Mouse (Mus musculus): Measurements from ENCODE around the gene Acin1. TPM values are rescaled to one million over a fixed set of nuclear protein-coding genes. Genes with fewer than 3 reads are reported as not detected.

The Acin1 gene
- polyA plus RNA-seq, 1 experiment from 2014 or later: 158 TPM

- ATAC-seq (ENCODE audit: low FRiP score): no peak
- no peaks in the 10 kb centered on the region for H3K9me3 ChIP-seq (replicated peaks)
- H3K4me2 ChIP-seq (replicated peaks): no peak overlapping the region
- H3K9ac ChIP-seq: no peak overlapping the region
- H3K4me1 ChIP-seq: no peaks in the 10 kb centered on the region
- H3K27me3 ChIP-seq: no peaks in the 10 kb centered on the region
- H3K4me3 ChIP-seq: no peak overlapping the region
- 84% methylated on average over 6 of the region's 6 CpGs for WGBS
- H3K36me3 ChIP-seq: peaks cover 35% of the 10 kb centered on the region
- H3K27ac ChIP-seq: no peak overlapping the region
Measured at GRCm38 (mm10) chr14:54695042-54695441, 8.3 kb upstream of the Acin1 start.

GRCm38 (mm10) chr14:54687251-54687650 is 520 bp upstream of the Acin1 start:
- WGBS: 8% methylated on average over 8 of the region's 8 CpGs
- Histone ChIP-seq H3K27me3 (no peaks in the 10 kb centered on the region), H3K4me3 (peak overlapping the region; percentile 88), H3K9ac (peak overlapping the region; percentile 70), H3K4me2 (replicated peaks) (peak overlapping the region; percentile 56), H3K36me3 (peaks cover 25% of the 10 kb centered on the region), H3K4me1 (peaks cover 23% of the 10 kb centered on the region), H3K9me3 (replicated peaks) (no peaks in the 10 kb centered on the region), H3K27ac (peak overlapping the region; percentile 71)
- ATAC-seq (ENCODE audit: low FRiP score): no peak

GRCm38 (mm10) chr14:54686063-54686521 is 639 bp downstream of the Acin1 start, which contains the start of gene 1700123O20Rik:
TSS of gene 1700123O20Rik (plus strand) at chr14:54686216.
- H3K27me3 ChIP-seq: no peaks in the 10 kb centered on the region
- H3K4me1 ChIP-seq: peaks cover 23% of the 10 kb centered on the region
- peak; percentile 80 for ATAC-seq (ENCODE audit: low FRiP score)
- H3K9me3 ChIP-seq (replicated peaks): no peaks in the 10 kb centered on the region
- H3K4me3 ChIP-seq: peak within 1 kb of the TSS; percentile 88
- H3K27ac ChIP-seq: peak within 1 kb of the TSS; percentile 96
- H3K36me3 ChIP-seq: peaks cover 25% of the 10 kb centered on the region
- H3K9ac ChIP-seq: peak within 1 kb of the TSS; percentile 89
- under 1% methylated on average over 41 of the region's 41 CpGs for WGBS
- H3K4me2 ChIP-seq (replicated peaks): peak within 1 kb of the TSS; percentile 84

GRCm38 (mm10) chr14:54685471-54685870 is 1.3 kb downstream of the Acin1 start:
- ATAC-seq (ENCODE audit: low FRiP score): 0 out of 2 replicates have a peak, but pooled peaks have one; percentile 4
- peaks cover 19% of the 10 kb centered on the region for H3K36me3 ChIP-seq

GRCm38 (mm10) chr14:54682396-54682795 is 4.3 kb downstream of the Acin1 start:
- Histone ChIP-seq H3K27ac (no peak overlapping the region), H3K4me1 (peaks cover 9% of the 10 kb centered on the region), H3K9me3 (replicated peaks) (no peaks in the 10 kb centered on the region), H3K4me3 (no peak overlapping the region), H3K9ac (no peak overlapping the region), H3K4me2 (replicated peaks) (no peak overlapping the region), H3K36me3 (peaks cover 29% of the 10 kb centered on the region), H3K27me3 (no peaks in the 10 kb centered on the region)
- ATAC-seq (ENCODE audit: low FRiP score): no peak
- 93% methylated on average over 3 of the region's 3 CpGs for WGBS

More at GRCm38 (mm10) chr14:54685471-54685870, 1.3 kb downstream of the Acin1 start:
- Histone ChIP-seq H3K4me1 (peaks cover 23% of the 10 kb centered on the region), H3K4me3 (peak overlapping the region; percentile 88), H3K9ac (peak overlapping the region; percentile 89), H3K27ac (peak overlapping the region; percentile 96), H3K27me3 (no peaks in the 10 kb centered on the region), H3K9me3 (replicated peaks) (no peaks in the 10 kb centered on the region), H3K4me2 (replicated peaks) (peak overlapping the region; percentile 84)
- 14% methylated on average over 8 of the region's 8 CpGs for WGBS

GRCm38 (mm10) chr14:54678657-54679304 is 8.0 kb downstream of the Acin1 start:
- Histone ChIP-seq H3K9me3 (replicated peaks) (no peaks in the 10 kb centered on the region), H3K4me1 (no peaks in the 10 kb centered on the region), H3K4me3 (no peak overlapping the region), H3K27me3 (no peaks in the 10 kb centered on the region), H3K4me2 (replicated peaks) (no peak overlapping the region), H3K27ac (no peak overlapping the region), H3K9ac (no peak overlapping the region), H3K36me3 (peaks cover 53% of the 10 kb centered on the region)
- ATAC-seq (ENCODE audit: low FRiP score): no peak
- 84% methylated on average over 16 of the region's 16 CpGs for WGBS

- Histone ChIP-seq H3K36me3 (peaks cover 63% of the 10 kb centered on the region), H3K4me1 (no peaks in the 10 kb centered on the region)
- 90% methylated on average over 5 of the region's 5 CpGs for WGBS
Measured at GRCm38 (mm10) chr14:54676290-54676689, 10.4 kb downstream of the Acin1 start.

GRCm38 (mm10) chr14:54674317-54674716 is 12.4 kb downstream of the Acin1 start:
- peaks cover 65% of the 10 kb centered on the region for H3K36me3 ChIP-seq
- H3K4me2 ChIP-seq (replicated peaks): no peak overlapping the region
- 91% methylated on average over 2 of the region's 2 CpGs for WGBS
- H3K4me1 ChIP-seq: no peaks in the 10 kb centered on the region
- no peak overlapping the region for H3K4me3 ChIP-seq
- H3K27me3 ChIP-seq: no peaks in the 10 kb centered on the region
- no peak for ATAC-seq (ENCODE audit: low FRiP score)
- no peak overlapping the region for H3K9ac ChIP-seq
- H3K9me3 ChIP-seq (replicated peaks): no peaks in the 10 kb centered on the region
- no peak overlapping the region for H3K27ac ChIP-seq

More at GRCm38 (mm10) chr14:54676290-54676689, 10.4 kb downstream of the Acin1 start:
- ATAC-seq (ENCODE audit: low FRiP score): no peak
- no peaks in the 10 kb centered on the region for H3K9me3 ChIP-seq (replicated peaks)
- H3K4me3 ChIP-seq: no peak overlapping the region
- H3K9ac ChIP-seq: no peak overlapping the region
- no peak overlapping the region for H3K4me2 ChIP-seq (replicated peaks)
- H3K27ac ChIP-seq: no peak overlapping the region
- H3K27me3 ChIP-seq: no peaks in the 10 kb centered on the region

- no peak overlapping the region for H3K4me2 ChIP-seq (replicated peaks)
Measured at GRCm38 (mm10) chr14:54669381-54669780, 17.4 kb downstream of the Acin1 start.

GRCm38 (mm10) chr14:54664477-54665222 is 22.1 kb downstream of the Acin1 start:
- Histone ChIP-seq H3K27ac (no peak overlapping the region), H3K4me1 (no peaks in the 10 kb centered on the region), H3K27me3 (no peaks in the 10 kb centered on the region), H3K9me3 (replicated peaks) (no peaks in the 10 kb centered on the region), H3K4me2 (replicated peaks) (no peak overlapping the region), H3K36me3 (peaks cover 94% of the 10 kb centered on the region), H3K4me3 (no peak overlapping the region), H3K9ac (no peak overlapping the region)
- WGBS: 92% methylated on average over 10 of the region's 10 CpGs
- ATAC-seq (ENCODE audit: low FRiP score): no peak

More at GRCm38 (mm10) chr14:54669381-54669780, 17.4 kb downstream of the Acin1 start:
- WGBS: 74% methylated on average over 4 of the region's 4 CpGs
- H3K4me3 ChIP-seq: no peak overlapping the region
- H3K36me3 ChIP-seq: peaks cover 74% of the 10 kb centered on the region
- no peaks in the 10 kb centered on the region for H3K4me1 ChIP-seq
- no peak overlapping the region for H3K9ac ChIP-seq
- no peak for ATAC-seq (ENCODE audit: low FRiP score)
- no peaks in the 10 kb centered on the region for H3K9me3 ChIP-seq (replicated peaks)
- H3K27ac ChIP-seq: no peak overlapping the region
- no peaks in the 10 kb centered on the region for H3K27me3 ChIP-seq

GRCm38 (mm10) chr14:54660009-54660408 is 26.7 kb downstream of the Acin1 start:
- peaks cover 92% of the 10 kb centered on the region for H3K36me3 ChIP-seq

GRCm38 (mm10) chr14:54653496-54653895 is 33.2 kb downstream of the Acin1 start:
- H3K27me3 ChIP-seq: no peaks in the 10 kb centered on the region
- H3K4me1 ChIP-seq: peaks cover 43% of the 10 kb centered on the region
- 0% methylated on average over 12 of the region's 12 CpGs for WGBS
- H3K27ac ChIP-seq: peak overlapping the region; percentile 85
- peak overlapping the region; percentile 92 for H3K4me2 ChIP-seq (replicated peaks)
- ATAC-seq (ENCODE audit: low FRiP score): peak; percentile 80
- no peaks in the 10 kb centered on the region for H3K9me3 ChIP-seq (replicated peaks)
- peaks cover 60% of the 10 kb centered on the region for H3K36me3 ChIP-seq
- peak overlapping the region; percentile 90 for H3K9ac ChIP-seq
- H3K4me3 ChIP-seq: peak overlapping the region; percentile 63

More at GRCm38 (mm10) chr14:54660009-54660408, 26.7 kb downstream of the Acin1 start:
- no peak for ATAC-seq (ENCODE audit: low FRiP score)
- Histone ChIP-seq H3K4me3 (no peak overlapping the region), H3K27ac (no peak overlapping the region), H3K27me3 (no peaks in the 10 kb centered on the region), H3K9ac (no peak overlapping the region), H3K4me2 (replicated peaks) (no peak overlapping the region), H3K4me1 (no peaks in the 10 kb centered on the region), H3K9me3 (replicated peaks) (no peaks in the 10 kb centered on the region)
- WGBS: 93% methylated on average over 2 of the region's 2 CpGs
